Mouse (Mus musculus): ENCODE results near the gene Mrps33. TPM values are rescaled to one million over a fixed set of nuclear protein-coding genes. Genes with fewer than 3 reads are reported as not detected.

The Mrps33 gene
- polyA plus RNA-seq, 1 experiment from 2014 or later, result 64.2 TPM

DNA sequence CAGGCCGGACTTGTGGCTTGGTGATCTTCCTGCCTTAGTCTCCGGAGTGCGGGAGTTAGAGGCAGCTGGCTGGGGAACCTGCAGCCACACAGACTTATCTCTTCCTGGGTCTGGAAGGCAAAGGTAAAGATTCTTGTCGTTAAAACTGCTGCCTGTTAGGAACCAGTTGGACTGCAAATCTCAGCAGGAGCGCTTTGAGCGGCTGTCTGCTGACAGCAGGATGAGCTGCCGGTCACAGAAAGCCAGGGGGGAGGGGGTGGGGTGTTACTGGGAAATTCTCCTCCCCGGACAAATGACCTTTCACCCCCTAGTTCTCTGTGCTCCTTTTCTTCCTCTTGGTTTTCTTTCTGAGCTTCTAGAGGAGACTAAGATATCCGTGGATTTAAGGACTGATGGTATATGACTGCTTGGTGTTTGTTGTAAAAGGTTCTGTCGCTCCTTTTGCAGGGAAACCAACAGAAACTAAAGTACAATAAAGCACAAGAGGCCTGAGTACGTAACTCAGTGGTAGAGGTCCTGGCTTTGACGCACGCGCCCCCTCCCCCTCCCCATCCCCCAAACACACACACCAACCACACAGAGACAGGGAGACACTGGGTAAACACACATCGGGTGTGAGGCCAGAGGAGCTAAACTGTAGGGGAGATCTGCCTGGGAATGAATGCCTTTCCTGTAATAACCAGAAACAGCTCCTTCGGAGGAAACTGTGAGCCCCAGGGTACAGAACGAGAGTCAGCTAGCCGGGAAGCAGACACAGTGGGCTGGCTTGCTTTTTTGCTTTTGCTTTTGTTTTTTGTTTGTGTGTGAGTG lies 29.7 kb downstream of the Mrps33 start:
- Histone ChIP-seq H3K27ac (replicated peaks) (peak overlapping the region; percentile 57), H3K4me2 (peak overlapping the region; percentile 54), H3K9me3 (replicated peaks) (no peaks in the 10 kb centered on the region), H3K4me3 (replicated peaks) (peak overlapping the region; percentile 26), H3K36me3 (replicated peaks) (no peaks in the 10 kb centered on the region), H3K9ac (no peak overlapping the region), H3K27me3 (peaks cover 7% of the 10 kb centered on the region), H3K4me1 (replicated peaks) (peaks cover 11% of the 10 kb centered on the region)
- ATAC-seq (ENCODE audit: insufficient read depth), result peak; percentile 58
- 6% methylated on average over 18 of the region's 18 CpGs for WGBS (ENCODE audit: insufficient replicate concordance)

DNA sequence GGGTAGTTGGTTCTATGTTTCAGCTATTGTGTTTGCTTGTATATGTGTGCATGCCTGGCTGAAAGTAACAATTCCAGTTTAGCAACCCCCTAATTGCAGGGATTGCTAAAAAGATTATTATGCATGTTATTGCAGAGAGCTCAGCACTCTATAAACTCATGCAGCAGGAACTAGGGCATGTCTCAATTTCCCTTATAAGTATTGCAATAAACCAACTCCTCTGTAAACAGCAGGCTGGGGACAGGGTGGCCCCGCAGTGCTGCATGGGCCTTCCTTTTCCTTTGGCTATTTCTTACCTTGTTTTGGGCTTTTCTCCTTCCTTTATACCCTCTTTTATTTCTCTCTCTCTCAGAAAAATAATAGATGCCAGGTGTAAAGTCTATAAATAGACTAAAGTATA lies 32.3 kb downstream of the Mrps33 start:
- no peak overlapping the region for H3K4me3 ChIP-seq (replicated peaks)
- H3K9me3 ChIP-seq (replicated peaks), result no peaks in the 10 kb centered on the region
- H3K36me3 ChIP-seq (replicated peaks), result no peaks in the 10 kb centered on the region
- H3K4me2 ChIP-seq, result no peak overlapping the region
- H3K27ac ChIP-seq (replicated peaks), result no peak overlapping the region
- peaks cover 11% of the 10 kb centered on the region for H3K4me1 ChIP-seq (replicated peaks)
- no peak for ATAC-seq (ENCODE audit: insufficient read depth)
- H3K27me3 ChIP-seq, result peaks cover 7% of the 10 kb centered on the region
- 64% methylated on average over 1 of the region's 1 CpGs for WGBS (ENCODE audit: insufficient replicate concordance)
- H3K9ac ChIP-seq, result no peak overlapping the region

- H3K4me1 ChIP-seq (replicated peaks), result 0 out of 2 replicates have a peak, but pooled peaks cover 2% of the 10 kb centered on the region
- no peak for ATAC-seq (ENCODE audit: insufficient read depth)
- H3K4me3 ChIP-seq (replicated peaks), result no peak overlapping the region
- no peak overlapping the region for H3K9ac ChIP-seq
- no peaks in the 10 kb centered on the region for H3K9me3 ChIP-seq (replicated peaks)
- peak overlapping the region; percentile 29; the same call in 1 of the 2 replicates for H3K27ac ChIP-seq (replicated peaks)
- 77% methylated on average over 6 of the region's 6 CpGs for WGBS (ENCODE audit: insufficient replicate concordance)
- H3K36me3 ChIP-seq (replicated peaks), result no peaks in the 10 kb centered on the region
- no peak overlapping the region for H3K4me2 ChIP-seq
- peaks cover 7% of the 10 kb centered on the region for H3K27me3 ChIP-seq
These were observed 34.5 kb downstream of the Mrps33 start for GRCm38 (mm10) chr6:39776275-39776674.

DNA sequence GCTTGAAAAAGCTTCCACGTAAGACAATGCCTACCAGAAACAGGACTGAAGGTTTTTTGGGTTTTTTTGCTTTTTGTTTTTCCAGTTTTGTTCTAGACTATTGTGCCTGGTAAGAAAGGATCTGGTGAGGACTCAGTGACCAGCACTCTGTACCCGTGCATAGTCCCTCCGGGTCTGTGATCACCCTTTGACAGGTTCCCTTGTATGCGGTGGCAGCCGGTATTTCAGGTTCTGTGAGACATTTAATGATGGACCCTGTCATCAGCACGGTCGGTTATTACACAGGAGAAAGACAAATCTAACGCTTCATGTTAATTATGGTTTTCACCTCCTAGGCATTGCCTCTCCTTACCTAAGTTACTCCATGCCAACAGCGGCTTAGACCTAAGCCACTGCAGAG lies 35.8 kb downstream of the Mrps33 start:
- Histone ChIP-seq H3K9ac (no peak overlapping the region), H3K27ac (replicated peaks) (no peak overlapping the region), H3K36me3 (replicated peaks) (no peaks in the 10 kb centered on the region), H3K4me1 (replicated peaks) (no peaks in the 10 kb centered on the region), H3K4me3 (replicated peaks) (no peak overlapping the region), H3K4me2 (no peak overlapping the region), H3K27me3 (no peaks in the 10 kb centered on the region; the same call in 1 of the 2 replicates), H3K9me3 (replicated peaks) (no peaks in the 10 kb centered on the region)
- WGBS (ENCODE audit: insufficient replicate concordance), result 68% methylated on average over 9 of the region's 9 CpGs
- ATAC-seq (ENCODE audit: insufficient read depth), result no peak

GRCm38 (mm10) chr6:39757229-39757628 lies 53.6 kb downstream of the Mrps33 start:
- Histone ChIP-seq H3K9me3 (replicated peaks) (no peaks in the 10 kb centered on the region), H3K9ac (no peak overlapping the region), H3K36me3 (replicated peaks) (no peaks in the 10 kb centered on the region), H3K27ac (replicated peaks) (no peak overlapping the region), H3K4me2 (no peak overlapping the region), H3K4me1 (replicated peaks) (no peaks in the 10 kb centered on the region), H3K27me3 (no peaks in the 10 kb centered on the region), H3K4me3 (replicated peaks) (no peak overlapping the region)
- no peak for ATAC-seq (ENCODE audit: insufficient read depth)
- WGBS (ENCODE audit: insufficient replicate concordance), result 53% methylated on average over 2 of the region's 2 CpGs

Other genes with a start within 250 kb of the Mrps33 start
- gene Adck2, start 237.1 kb downstream of the Mrps33 start, polyA plus RNA-seq (2015; fragmentation: Nextera tagmentation; extraction: Ambion mirVana), result 9.7 and 10.9 TPM in 2 replicates
- gene Gm42420, start 225.2 kb downstream of the Mrps33 start, polyA plus RNA-seq (2015; fragmentation: Nextera tagmentation; extraction: Ambion mirVana), result 2.5 and 2.7 TPM in 2 replicates
- 172 and 203 TPM in 2 replicates for gene Ndufb2, start 218.4 kb downstream of the Mrps33 start, polyA plus RNA-seq (2015; fragmentation: Nextera tagmentation; extraction: Ambion mirVana)
- gene Braf, start 85.5 kb downstream of the Mrps33 start, polyA plus RNA-seq (2015; fragmentation: Nextera tagmentation; extraction: Ambion mirVana), result 5.5 and 5.7 TPM in 2 replicates
- not detected in 2 replicates for gene Tmem178b, start 62.3 kb upstream of the Mrps33 start, polyA plus RNA-seq (2015; fragmentation: Nextera tagmentation; extraction: Ambion mirVana)